Mouse (Mus musculus) lung, embryonic 16.5 days (tissue): Measurements from ENCODE around the gene Gm27235. TPM values are rescaled to one million over a fixed set of nuclear protein-coding genes. Genes with fewer than 3 reads are reported as not detected.
"Not testable (repeated sequence)": the region's sequence is repeated elsewhere in the genome, so short reads cannot be mapped to it uniquely, and the experiment has no call there.

Source experiments
- ATAC-seq: fragments of 200-750 bp; cut with Nextera tagmentation; 2 replicates; pipeline ENCODE4 v1.8.0; 2017; ENCODE audit warnings: low read depth, mild to moderate bottlenecking, moderate library complexity
- H3K27ac ChIP-seq: fragments of 300-500 bp; sonication (generic); 2 replicates; pipeline ENCODE4 v1.5.1; 2014; ENCODE audit warnings: mild to moderate bottlenecking, control low read depth, low read length
- H3K27me3 ChIP-seq: fragments of 300-500 bp; sonication (generic); 2 replicates; pipeline ENCODE4 v1.6.1; 2014; ENCODE audit warnings: low read depth, low read length, mixed read lengths; ENCODE audit not compliant: control insufficient read depth, insufficient read depth
- H3K36me3 ChIP-seq: fragments of 300-500 bp; sonication (generic); 2 replicates; pipeline ENCODE4 v1.6.1; 2014; ENCODE audit warnings: low read length; ENCODE audit not compliant: control insufficient read depth, insufficient read depth
- H3K4me1 ChIP-seq: fragments of 300-500 bp; sonication (generic); replicated peaks from 2 replicates; pipeline ENCODE4 v1.6.1; 2014; ENCODE audit warnings: low read length, mixed read lengths; ENCODE audit not compliant: control insufficient read depth, insufficient read depth
- H3K4me2 ChIP-seq: fragments of 300-500 bp; sonication (generic); 2 replicates; pipeline ENCODE4 v1.6.1; 2014; ENCODE audit warnings: low read depth, low read length, control low read depth
- H3K4me3 ChIP-seq: fragments of 300-500 bp; sonication (generic); 2 replicates; pipeline ENCODE4 v1.5.1; 2014; ENCODE audit warnings: mild to moderate bottlenecking, low read length, control low read depth
- H3K9ac ChIP-seq: fragments of 300-500 bp; sonication (generic); 2 replicates; pipeline ENCODE4 v1.6.1; 2014; ENCODE audit warnings: low read length, control low read depth
- H3K9me3 ChIP-seq: fragments of 300-500 bp; sonication (generic); 2 replicates; pipeline ENCODE4 v1.6.1; 2016; ENCODE audit warnings: low read length; ENCODE audit not compliant: control insufficient read depth
- WGBS: fragments of 180-500 bp; shearing (Covaris S2); extraction: QIAGEN DNeasy Blood & Tissue Kit; methylation state at CpG from one replicate; pipeline ENCODE4 v1.1.7; 2014; 5-methylcytosine and 5-hydroxymethylcytosine counted together
- polyA plus RNA-seq: library from polyadenylated mRNA; unstranded; fragments of >200 nt; fragmentation: Nextera tagmentation; extraction: Ambion mirVana; gene quantifications from 2 replicates; pipeline ENCODE4 v1.2.1, GENCODE M21; 2015

The Gm27235 gene
- polyA plus RNA-seq = not detected in 2 replicates

DNA sequence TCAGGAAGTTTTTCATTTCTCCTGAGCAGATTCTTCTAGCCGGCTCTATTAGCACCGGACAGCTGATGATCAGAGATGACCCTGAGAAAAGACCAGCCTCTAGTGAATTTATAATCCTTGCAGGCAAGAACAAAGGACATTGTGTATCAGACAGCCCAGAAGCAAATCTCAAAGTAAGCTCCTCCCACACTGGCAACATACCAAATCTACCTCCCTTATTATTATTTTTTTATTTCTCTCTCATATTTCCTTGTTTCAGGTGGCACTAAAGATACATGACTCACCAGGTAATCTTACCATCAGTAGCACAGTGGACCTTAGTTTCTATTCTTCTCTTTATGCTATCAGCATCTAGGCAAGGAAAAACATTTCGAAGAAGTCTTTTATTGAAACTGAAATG is at the start of gene Gm27235, which contains the start of gene D730048I06Rik:
Gene Gm27235, minus strand, starts transcription at position 101 of the 400 bp plus-strand sequence.
Gene D730048I06Rik, minus strand, starts transcription at position 112 of the 400 bp plus-strand sequence.
- whole genome bisulfite sequencing = 79% methylated on average over 3 of the region's 3 CpGs
- H3K4me1 ChIP-seq = no peaks in the 10 kb centered on the region

GRCm38 (mm10) chr9:35817881-35818280 is 28.0 kb upstream of the Gm27235 start:
- H3K9ac ChIP-seq, H3K4me2 ChIP-seq, H3K9me3 ChIP-seq, H3K4me3 ChIP-seq, H3K27me3 ChIP-seq, H3K36me3 ChIP-seq, H3K4me1 ChIP-seq, ATAC-seq, H3K27ac ChIP-seq: not testable (repeated sequence)
- 90% methylated on average over 15 of the region's 15 CpGs for WGBS

More for the DNA sequence above, at the start of gene Gm27235, which contains the start of gene D730048I06Rik:
- Histone ChIP-seq H3K9ac (no peak within 1 kb of the TSS), H3K27me3 (no peaks in the 10 kb centered on the region), H3K27ac (no peak within 1 kb of the TSS), H3K4me2 (no peak within 1 kb of the TSS), H3K9me3 (no peaks in the 10 kb centered on the region; the same call in 1 of the 2 replicates), H3K36me3 (no peaks in the 10 kb centered on the region), H3K4me3 (no peak within 1 kb of the TSS)
- no peak for ATAC-seq

GRCm38 (mm10) chr9:35798146-35798545 is 8.2 kb upstream of the Gm27235 start:
- ATAC-seq = no peak
- no peak overlapping the region for H3K27ac ChIP-seq
- H3K4me3 ChIP-seq = no peak overlapping the region
- no peaks in the 10 kb centered on the region for H3K4me1 ChIP-seq
- H3K9ac ChIP-seq = no peak overlapping the region
- no peak overlapping the region for H3K4me2 ChIP-seq
- H3K27me3 ChIP-seq = no peaks in the 10 kb centered on the region
- H3K9me3 ChIP-seq = no peaks in the 10 kb centered on the region
- no peaks in the 10 kb centered on the region for H3K36me3 ChIP-seq

DNA sequence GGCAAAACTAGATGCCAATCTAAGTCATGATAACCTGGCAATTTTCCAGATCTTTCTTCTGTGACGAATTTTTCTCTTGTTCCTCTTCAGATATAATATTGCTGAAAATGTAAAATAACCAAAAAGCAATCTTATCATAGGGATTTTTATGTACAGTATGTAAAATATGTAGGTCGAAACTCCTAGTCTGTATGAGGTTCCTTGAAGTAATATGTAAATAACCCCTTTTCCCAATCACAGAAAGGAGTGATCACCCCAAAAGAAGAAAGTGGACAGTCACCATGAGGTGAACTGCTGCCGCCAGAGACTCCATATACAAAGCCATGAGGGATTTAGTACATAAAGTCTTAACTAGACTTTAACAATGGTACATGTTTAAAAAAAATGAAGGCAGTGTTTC is 11.9 kb downstream of the Gm27235 start, which contains the start of gene Gm17727:
Gene Gm17727, minus strand, starts transcription at position 101 of the 400 bp plus-strand sequence.
- no peaks in the 10 kb centered on the region for H3K36me3 ChIP-seq
- no peaks in the 10 kb centered on the region for H3K4me1 ChIP-seq
- H3K27ac ChIP-seq = no peak within 1 kb of the TSS
- no peak for ATAC-seq
- no peaks in the 10 kb centered on the region; the same call in 1 of the 2 replicates for H3K9me3 ChIP-seq
- H3K4me3 ChIP-seq = no peak within 1 kb of the TSS
- H3K4me2 ChIP-seq = no peak within 1 kb of the TSS
- no peaks in the 10 kb centered on the region for H3K27me3 ChIP-seq
- WGBS = 54% methylated on average over 3 of the region's 3 CpGs
- no peak within 1 kb of the TSS for H3K9ac ChIP-seq

DNA sequence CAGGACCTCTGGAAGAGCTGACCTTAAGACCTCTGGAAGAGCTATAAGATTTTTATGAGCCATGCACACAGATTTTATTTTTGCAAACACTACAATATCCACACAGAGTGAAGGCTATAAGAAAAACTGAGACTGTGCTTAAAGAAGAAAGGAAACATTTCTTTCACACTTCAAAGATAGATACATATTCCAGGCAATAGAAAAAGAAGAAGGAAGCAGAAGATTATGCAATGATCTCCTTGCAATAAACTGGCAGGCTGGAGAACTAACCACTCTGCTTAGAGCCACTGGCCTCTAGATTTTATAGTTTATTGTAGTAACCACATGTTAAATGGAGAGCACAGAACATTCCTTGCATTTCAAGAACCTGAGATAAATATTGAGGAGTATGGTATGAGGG is 33.1 kb downstream of the Gm27235 start:
- Histone ChIP-seq H3K9me3 (no peaks in the 10 kb centered on the region), H3K4me3 (no peak overlapping the region), H3K27ac (no peak overlapping the region), H3K9ac (no peak overlapping the region), H3K4me1 (no peaks in the 10 kb centered on the region), H3K36me3 (no peaks in the 10 kb centered on the region), H3K27me3 (no peaks in the 10 kb centered on the region), H3K4me2 (no peak overlapping the region)
- ATAC-seq = no peak

GRCm38 (mm10) chr9:35740749-35741148 is 49.2 kb downstream of the Gm27235 start, which contains the start of gene Gm17677:
Gene Gm17677 (plus strand): TSS chr9:35741049.
- H3K9ac ChIP-seq = no peak within 1 kb of the TSS
- H3K27ac ChIP-seq = no peak within 1 kb of the TSS
- ATAC-seq = no peak
- H3K4me1 ChIP-seq = no peaks in the 10 kb centered on the region
- H3K4me3 ChIP-seq = no peak within 1 kb of the TSS
- H3K36me3 ChIP-seq = no peaks in the 10 kb centered on the region
- no peak within 1 kb of the TSS for H3K4me2 ChIP-seq
- H3K27me3 ChIP-seq = no peaks in the 10 kb centered on the region
- 0 out of 2 replicates have a peak, but pooled peaks cover 2% of the 10 kb centered on the region for H3K9me3 ChIP-seq

Other genes starting within 250 kb of the Gm27235 start
- 0.67 and 0.77 TPM in 2 replicates for gene Ddx25, start 231.6 kb downstream of the Gm27235 start, polyA plus RNA-seq
- gene Pus3, start 231.5 kb downstream of the Gm27235 start, polyA plus RNA-seq = 13.9 and 14.1 TPM in 2 replicates
- 0.30 and 0.72 TPM in 2 replicates for gene Pate2, start 219.8 kb downstream of the Gm27235 start, polyA plus RNA-seq
- gene Hyls1, start 219.7 kb downstream of the Gm27235 start, polyA plus RNA-seq = 24.1 and 25.1 TPM in 2 replicates
- not detected in 2 replicates for gene Pate4, start 178.2 kb downstream of the Gm27235 start, polyA plus RNA-seq
- not detected in 2 replicates for gene Pate3, start 141.9 kb downstream of the Gm27235 start, polyA plus RNA-seq
- gene Pate1, start 102.7 kb downstream of the Gm27235 start, polyA plus RNA-seq = not detected in 2 replicates
- not detected in 2 replicates for gene Gm17677, start 49.1 kb downstream of the Gm27235 start, polyA plus RNA-seq
- not detected in 2 replicates for gene Gm17727, start 12.0 kb downstream of the Gm27235 start, polyA plus RNA-seq
- gene D730048I06Rik, start within 50 bp of the Gm27235 start, polyA plus RNA-seq = not detected in 2 replicates
- gene 9230110F15Rik, start 54.0 kb upstream of the Gm27235 start, polyA plus RNA-seq = not detected in 2 replicates
- gene 9230113P08Rik, start 118.3 kb upstream of the Gm27235 start, polyA plus RNA-seq = not detected in 2 replicates